Mouse (Mus musculus) spleen, postnatal 14 days (tissue): ENCODE results near the gene Scgb2b26.

Source experiments
- DNase-seq, 2 experiments: peaks; one replicate each; pipeline ENCODE4 v3.0.0; 2021 to 2022; ENCODE audit warnings: low spot score in 2 of 2

The Scgb2b26 gene

GRCm38 (mm10) chr7:33944940-33945339, at the start of gene Scgb2b26:
Gene Scgb2b26 (minus strand): TSS chr7:33945040.
- DNase-seq = no peak

DNA sequence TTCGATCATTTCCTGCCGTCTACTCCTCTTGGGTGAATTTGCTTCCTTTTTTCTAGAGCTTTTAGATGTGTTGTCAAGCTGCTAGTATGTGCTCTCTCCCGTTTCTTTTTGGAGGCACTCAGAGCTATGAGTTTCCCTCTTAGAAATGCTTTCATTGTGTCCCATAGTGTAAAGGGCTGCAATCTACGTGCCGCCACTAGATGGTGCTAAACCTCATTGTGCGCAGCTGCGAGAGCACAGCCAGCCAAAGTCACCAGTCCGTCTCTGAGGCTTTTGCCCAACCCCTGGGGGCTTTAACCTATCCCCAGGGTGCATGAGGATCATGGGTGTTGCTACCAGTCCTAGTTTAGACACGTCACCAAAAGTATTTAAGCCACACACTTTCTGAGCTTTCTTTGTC, 37.4 kb upstream of the Scgb2b26 start:
- peak in 1 of 2 experiments; percentile 3 for DNase-seq

DNA sequence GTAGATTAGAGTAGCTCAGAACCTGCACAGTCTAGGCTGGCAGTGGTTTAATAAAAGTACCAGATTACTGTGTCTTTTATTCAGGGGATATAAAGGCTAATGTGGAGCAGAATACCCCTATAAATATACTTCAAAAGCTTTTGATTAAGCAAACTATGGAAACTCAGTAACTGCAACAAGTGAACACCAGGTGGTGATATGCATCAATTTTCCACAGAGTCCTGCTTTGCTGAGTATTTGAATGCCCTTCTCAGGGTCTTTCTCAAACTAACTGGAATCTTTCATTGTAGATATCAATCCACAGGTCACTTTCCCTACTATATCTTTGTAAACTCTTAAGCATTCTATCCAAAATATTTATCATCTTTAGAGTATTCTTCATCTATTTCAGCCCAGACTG, 41.9 kb downstream of the Scgb2b26 start:
- DNase-seq = no peak

DNA sequence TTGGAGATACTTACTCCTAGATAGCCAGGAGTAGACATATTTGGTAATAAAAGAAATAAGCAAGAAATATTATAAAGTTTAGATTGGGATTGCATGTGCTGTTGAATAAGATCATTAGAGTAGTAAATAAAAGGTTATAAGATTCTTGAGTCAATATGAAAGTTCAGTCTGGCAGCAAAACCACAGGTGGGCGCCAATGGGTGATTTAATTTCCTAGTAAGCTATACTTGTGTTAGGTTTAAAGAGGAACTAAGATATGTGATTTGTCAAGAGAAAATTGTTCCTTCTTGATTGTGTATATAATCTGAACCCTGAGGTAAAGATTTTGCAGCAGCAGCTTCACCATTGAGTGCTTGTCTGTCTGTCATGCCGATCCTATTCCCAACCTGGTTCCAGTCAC, 44.0 kb downstream of the Scgb2b26 start:
- DNase-seq = no peak

DNA sequence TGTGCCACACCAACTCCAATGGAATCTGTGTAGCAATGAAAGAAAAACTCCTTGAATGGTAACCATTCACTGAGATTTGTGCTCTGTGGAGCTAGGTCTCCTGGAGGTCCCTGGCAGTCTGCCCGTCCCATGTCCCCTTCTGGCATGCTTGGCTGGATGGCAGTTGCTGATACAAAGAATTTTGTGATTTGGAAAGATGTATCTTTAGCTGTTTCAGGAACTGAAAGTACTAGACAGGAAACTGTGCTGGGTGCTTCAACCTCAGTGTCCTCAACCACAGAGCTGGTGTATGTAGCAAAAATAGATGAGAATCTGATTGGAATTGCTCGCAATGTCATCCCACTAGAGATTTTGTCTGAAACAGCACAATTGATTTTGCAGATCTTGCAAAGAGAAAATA, 44.8 kb downstream of the Scgb2b26 start:
- DNase-seq = peak in 1 of 2 experiments; percentile 1
